ENCODE assay signal across 8 mouse cellular contexts in the genomic region with DNA sequence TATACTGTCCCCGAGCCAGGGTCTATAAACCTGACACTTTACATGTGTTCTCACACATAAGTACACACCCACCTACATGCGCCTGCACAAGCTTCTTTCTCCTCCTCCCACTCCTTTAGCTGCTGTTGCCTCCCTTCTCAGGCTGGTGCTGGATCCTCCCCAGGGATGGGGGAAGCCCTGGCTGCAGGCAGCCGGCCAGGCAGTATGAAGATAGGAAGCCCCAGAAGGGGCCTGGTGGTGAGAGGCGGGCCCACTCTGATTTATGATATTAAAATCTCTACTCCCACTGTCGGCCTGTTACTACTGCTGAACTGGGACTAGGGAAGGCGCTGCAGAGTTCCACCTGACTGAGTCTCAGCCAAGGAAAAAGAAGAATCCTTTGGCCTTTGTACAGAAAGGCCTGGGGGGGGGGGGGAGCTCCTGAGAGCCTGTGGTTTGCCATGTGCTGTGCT. TPM values are rescaled to one million over a fixed set of nuclear protein-coding genes. Genes with fewer than 3 reads are reported as not detected.
DNase-seq lines count a peak whose midpoint lies in the region; ATAC-seq and TF ChIP-seq lines count a peak whose summit lies in the region.

No protein-coding gene starts in this region.

- peaks cover 44% of the 10 kb centered on the region for H3K4me1 ChIP-seq in heart, embryonic 16.5 days (ENCODE audit: control insufficient read depth, insufficient read depth, low read length)
- peaks cover 15% of the 10 kb centered on the region; the same call in 1 of the 2 replicates for H3K4me1 ChIP-seq in lung, postnatal 0 days (ENCODE audit: insufficient read depth, low read depth, low read length)

- peak; percentile 39 for ATAC-seq in heart, embryonic 16.5 days (replicated peaks; ENCODE audit: extremely low read depth, insufficient read depth, low FRiP score)
- ATAC-seq in lung, postnatal 0 days, result no peak

- no peaks in the 10 kb centered on the region for H3K9me3 ChIP-seq in heart, embryonic 16.5 days (replicated peaks; ENCODE audit: control insufficient read depth, low read length)
- H3K9me3 ChIP-seq in lung, postnatal 0 days (ENCODE audit: low read length), result no peaks in the 10 kb centered on the region

- TF ChIP-seq CTCF in lung, postnatal 0 days (IDR thresholded peaks at IDR 0.05), result no peak

- peak overlapping the region; percentile 81 for H3K27ac ChIP-seq in heart, embryonic 16.5 days (ENCODE audit: low read length)
- no peak overlapping the region for H3K27ac ChIP-seq in lung, postnatal 0 days (ENCODE audit: low read length)

- H3K9ac ChIP-seq in heart, embryonic 16.5 days (ENCODE audit: low read length), result peak overlapping the region; percentile 79
- H3K9ac ChIP-seq in lung, postnatal 0 days (replicated peaks; ENCODE audit: low read depth), result no peak overlapping the region

- H3K36me3 ChIP-seq in heart, embryonic 16.5 days (ENCODE audit: control insufficient read depth, insufficient read depth), result no peaks in the 10 kb centered on the region
- no peaks in the 10 kb centered on the region; the same call in 1 of the 2 replicates for H3K36me3 ChIP-seq in lung, postnatal 0 days (ENCODE audit: insufficient read depth, low read length)

- peaks cover 10% of the 10 kb centered on the region for H3K27me3 ChIP-seq in heart, embryonic 16.5 days (ENCODE audit: control insufficient read depth, insufficient read depth, low read length)
- peaks cover 5% of the 10 kb centered on the region; the same call in 1 of the 2 replicates for H3K27me3 ChIP-seq in lung, postnatal 0 days (replicated peaks; ENCODE audit: insufficient read depth, low read length)

- H3K4me2 ChIP-seq in heart, embryonic 16.5 days (ENCODE audit: low read depth, low read length), result peak overlapping the region; percentile 99
- no peak overlapping the region for H3K4me2 ChIP-seq in lung, postnatal 0 days (replicated peaks; ENCODE audit: low read depth, low read length)

- 22% methylated on average over 6 of the region's 6 CpGs for WGBS in heart, embryonic 16.5 days
- 28% methylated on average over 6 of the region's 6 CpGs for WGBS in lung, postnatal 0 days

- DNase-seq in right cerebral cortex, adult 18-20 months, result peak; percentile 80
- DNase-seq in right cerebral cortex, postnatal 4 days, result no peak
- peak; percentile 85 for DNase-seq in layer of hippocampus, adult 9-11 months
- peak; percentile 42 for DNase-seq in mesoderm, embryonic 11.5 days (ENCODE audit: low read depth, low spot score)
- no peak for DNase-seq in cerebellum, adult 8-10 months
- no peak for DNase-seq in cerebellum, adult 11-12 months
- DNase-seq in lung, postnatal 0 days (ENCODE audit: low spot score), result no peak

- TF ChIP-seq EP300 in lung, postnatal 0 days (IDR thresholded peaks at IDR 0.05), result no peak

- H3K4me3 ChIP-seq in heart, embryonic 16.5 days (ENCODE audit: low read length), result peak overlapping the region; percentile 71
- no peak overlapping the region for H3K4me3 ChIP-seq in lung, postnatal 0 days (ENCODE audit: low read depth, low read length)

RNA-seq across cellular contexts. Expression of a gene that starts 1.1 kb away (rescaled TPM):
- polyA plus RNA-seq in heart, embryonic 16.5 days (2015; fragmentation: Nextera tagmentation; extraction: Ambion mirVana), result 6.8 and 7.3 TPM in 2 replicates
- polyA plus RNA-seq in lung, postnatal 0 days (2015; fragmentation: Nextera tagmentation; extraction: Ambion mirVana), result 10.6 and 14.6 TPM in 2 replicates

RNA-seq across cellular contexts. Expression of a gene that starts 5.8 kb away (rescaled TPM):
- 105 and 107 TPM in 2 replicates for polyA plus RNA-seq in heart, embryonic 16.5 days (2015; fragmentation: Nextera tagmentation; extraction: Ambion mirVana)
- 121 and 133 TPM in 2 replicates for polyA plus RNA-seq in lung, postnatal 0 days (2015; fragmentation: Nextera tagmentation; extraction: Ambion mirVana)

RNA-seq across cellular contexts. Expression of a gene that starts 13.5 kb away (rescaled TPM):
- 203 and 204 TPM in 2 replicates for polyA plus RNA-seq in heart, embryonic 16.5 days (2015; fragmentation: Nextera tagmentation; extraction: Ambion mirVana)
- 759 and 834 TPM in 2 replicates for polyA plus RNA-seq in lung, postnatal 0 days (2015; fragmentation: Nextera tagmentation; extraction: Ambion mirVana)

RNA-seq across cellular contexts. Expression of a gene that starts 19.5 kb away (rescaled TPM):
- 0.87 and 0.91 TPM in 2 replicates for polyA plus RNA-seq in heart, embryonic 16.5 days (2015; fragmentation: Nextera tagmentation; extraction: Ambion mirVana)
- 1.1 TPM in 2 replicates for polyA plus RNA-seq in lung, postnatal 0 days (2015; fragmentation: Nextera tagmentation; extraction: Ambion mirVana)

RNA-seq across cellular contexts. Expression of a gene that starts 19.6 kb away (rescaled TPM):
- polyA plus RNA-seq in heart, embryonic 16.5 days (2015; fragmentation: Nextera tagmentation; extraction: Ambion mirVana), result 166 and 175 TPM in 2 replicates
- 159 and 166 TPM in 2 replicates for polyA plus RNA-seq in lung, postnatal 0 days (2015; fragmentation: Nextera tagmentation; extraction: Ambion mirVana)

Comparison
In these comparisons a context has a peak if more than half of its experiments do, and no peak if none do; other contexts are left out.
1. DNase-seq: peak in right cerebral cortex, adult 18-20 months (single experiment), layer of hippocampus, adult 9-11 months (single experiment) and mesoderm, embryonic 11.5 days (single experiment); none in right cerebral cortex, postnatal 4 days (single experiment), cerebellum, adult 8-10 months (single experiment), cerebellum, adult 11-12 months (single experiment) and lung, postnatal 0 days (single experiment).